Mouse (Mus musculus) kidney, adult 2 months (tissue): Measurements from ENCODE around the gene Rnf207. TPM values are rescaled to one million over a fixed set of nuclear protein-coding genes. Genes with fewer than 3 reads are reported as not detected.
A peak's percentile ranks its signal among the peaks of the same experiment; 100 is the strongest.

Source experiments
- DNase-seq: peaks from one replicate; pipeline ENCODE4 v3.0.0; 2021
- H3K27ac ChIP-seq: fragments of 200-500 bp; 2 replicates; pipeline ENCODE4 v1.5.1; 2012; ENCODE audit warnings: low read depth, low read length, control low read depth, inconsistent platforms; ENCODE audit not compliant: insufficient read depth
- H3K27me3 ChIP-seq: fragments of 200-500 bp; replicated peaks from 2 replicates; pipeline ENCODE4 v1.6.1; 2012; ENCODE audit warnings: mild to moderate bottlenecking, moderate library complexity, low read length, inconsistent platforms; ENCODE audit not compliant: control insufficient read depth, insufficient read depth
- H3K36me3 ChIP-seq: fragments of 200-500 bp; 2 replicates; pipeline ENCODE4 v1.6.1; 2012; ENCODE audit warnings: mild to moderate bottlenecking, moderate library complexity, low read length, inconsistent platforms; ENCODE audit not compliant: control insufficient read depth, insufficient read depth
- H3K4me1 ChIP-seq: fragments of 200-500 bp; 2 replicates; pipeline ENCODE4 v1.6.1; 2011; ENCODE audit warnings: low read length; ENCODE audit not compliant: control insufficient read depth, insufficient read depth
- H3K4me3 ChIP-seq: fragments of 200-500 bp; 2 replicates; pipeline ENCODE4 v1.5.1; 2011; ENCODE audit warnings: mild to moderate bottlenecking, low read depth, low read length, control low read depth; ENCODE audit not compliant: insufficient read depth
- CTCF ChIP-seq: fragments of 200-500 bp; conservative IDR thresholded peaks from 2 replicates; pipeline ENCODE4 v1.5.1; 2011; ENCODE audit warnings: low read depth, mild to moderate bottlenecking, control low read depth, low read length, moderate library complexity, mixed read lengths; ENCODE audit not compliant: insufficient read depth, insufficient read length
- POLR2A ChIP-seq: fragments of 200-500 bp; IDR thresholded peaks from one replicate; pipeline ENCODE4 v1.6.1; 2011; ENCODE audit warnings: low read depth, low read length, control low read depth
- WGBS: fragments of 180-500 bp; shearing (Covaris S2); methylation state at CpG from one replicate; pipeline ENCODE4 v1.1.7; 2018; 5-methylcytosine and 5-hydroxymethylcytosine counted together
- polyA plus RNA-seq: library from polyadenylated mRNA; depleted of rRNA; stranded (reverse); fragments of >200 nt; gene quantifications from 2 replicates; pipeline ENCODE4 v1.2.3, GENCODE M21; 2012

Gene Rnf207
- polyA plus RNA-seq, 1 experiment: 0.19 TPM

DNA sequence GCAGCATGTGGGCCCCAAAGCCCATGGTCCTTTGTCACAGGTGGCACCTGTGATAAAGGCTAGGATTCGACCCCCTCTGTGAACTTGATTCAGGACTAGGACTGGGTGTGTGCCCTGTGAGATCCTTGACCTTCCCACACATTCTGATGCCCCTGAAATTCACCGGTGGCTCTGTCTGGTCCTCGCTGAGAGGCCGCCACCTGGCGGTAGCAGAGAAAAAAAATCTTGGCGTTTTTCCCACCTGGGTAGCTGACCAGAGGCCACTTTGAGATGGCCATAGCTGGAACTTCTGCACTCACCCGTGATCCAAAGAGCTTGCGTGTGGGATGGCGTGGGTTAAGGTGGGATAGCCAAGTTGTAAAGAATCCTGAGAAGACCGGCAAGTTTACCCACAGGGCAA is 33.3 kb downstream of the Rnf207 start:
- Histone ChIP-seq H3K27me3 (no peaks in the 10 kb centered on the region), H3K27ac (no peak overlapping the region), H3K36me3 (no peaks in the 10 kb centered on the region), H3K4me3 (no peak overlapping the region), H3K4me1 (no peaks in the 10 kb centered on the region)
- peak; percentile 84 for DNase-seq
- WGBS: 3% methylated on average over 10 of the region's 10 CpGs
- TF ChIP-seq CTCF (peak; percentile 67), POLR2A (no peak)

DNA sequence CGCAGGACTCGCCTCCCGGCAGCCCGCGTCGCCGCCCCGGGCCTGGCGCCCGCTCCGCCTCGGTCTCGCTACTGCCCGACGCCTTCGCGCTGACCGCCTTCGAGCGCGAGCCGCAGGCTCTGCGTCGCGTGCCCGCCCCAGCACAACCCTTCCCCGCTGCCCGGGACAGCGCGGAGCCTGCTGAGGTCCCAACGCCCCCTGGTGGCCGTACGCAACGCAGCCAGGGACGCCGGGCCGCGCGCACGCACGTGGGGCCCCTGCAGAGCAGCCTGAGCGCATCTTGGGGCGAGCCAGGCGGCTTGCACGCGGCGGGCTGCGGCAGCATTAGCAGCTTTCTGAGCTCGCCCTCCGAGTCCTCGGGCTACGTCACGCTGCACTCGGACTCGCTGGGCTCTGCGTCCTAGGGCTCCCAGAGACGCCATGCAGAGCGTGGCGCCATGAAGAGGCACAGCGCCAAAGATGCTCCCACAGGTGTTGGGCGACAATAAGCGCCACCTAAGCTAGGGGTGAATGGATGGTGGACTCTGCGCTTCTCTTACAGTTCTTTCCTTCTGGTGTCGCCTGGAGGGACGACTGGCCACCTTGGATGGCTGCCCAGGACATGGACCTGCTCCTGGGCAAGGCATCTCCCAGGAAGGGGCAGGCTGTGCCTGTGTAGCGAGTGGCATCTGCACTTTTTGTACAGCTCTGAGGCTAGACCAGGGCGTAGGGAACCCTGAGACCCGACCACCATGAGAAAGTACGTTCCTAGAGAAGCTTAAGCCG is 35.4 kb downstream of the Rnf207 start:
- Histone ChIP-seq H3K27me3 (no peaks in the 10 kb centered on the region), H3K4me3 (no peak overlapping the region), H3K36me3 (no peaks in the 10 kb centered on the region), H3K4me1 (no peaks in the 10 kb centered on the region), H3K27ac (no peak overlapping the region)
- WGBS: 9% methylated on average over 70 of the region's 70 CpGs
- TF ChIP-seq POLR2A (no peak), CTCF (peak; percentile 74)
- DNase-seq: peak; percentile 81

DNA sequence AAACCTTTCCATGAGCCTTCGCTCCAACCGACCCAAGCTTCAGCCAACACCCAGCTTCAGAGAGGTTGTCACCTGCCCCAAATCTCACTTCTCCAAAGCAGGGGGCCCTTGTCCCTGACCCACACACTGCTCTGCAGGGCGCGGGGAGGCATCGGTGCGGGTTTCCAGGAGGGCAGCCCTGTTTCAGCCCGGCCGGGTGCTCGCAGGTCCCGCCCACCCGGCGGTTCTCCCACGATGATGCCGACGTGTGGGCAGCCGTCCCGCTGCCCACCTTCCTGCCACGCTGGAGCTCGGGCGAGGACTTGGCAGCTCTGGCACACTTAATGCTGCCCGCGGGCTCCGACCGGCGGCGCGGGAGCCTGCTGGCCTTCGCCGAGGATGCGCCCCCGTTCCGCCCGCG is 36.1 kb downstream of the Rnf207 start:
- 15% methylated on average over 34 of the region's 34 CpGs for WGBS
- H3K4me1 ChIP-seq: no peaks in the 10 kb centered on the region
- no peak overlapping the region for H3K27ac ChIP-seq
- no peaks in the 10 kb centered on the region for H3K36me3 ChIP-seq
- DNase-seq: no peak
- no peaks in the 10 kb centered on the region for H3K27me3 ChIP-seq
- TF ChIP-seq CTCF (no peak), POLR2A (no peak)
- no peak overlapping the region for H3K4me3 ChIP-seq

DNA sequence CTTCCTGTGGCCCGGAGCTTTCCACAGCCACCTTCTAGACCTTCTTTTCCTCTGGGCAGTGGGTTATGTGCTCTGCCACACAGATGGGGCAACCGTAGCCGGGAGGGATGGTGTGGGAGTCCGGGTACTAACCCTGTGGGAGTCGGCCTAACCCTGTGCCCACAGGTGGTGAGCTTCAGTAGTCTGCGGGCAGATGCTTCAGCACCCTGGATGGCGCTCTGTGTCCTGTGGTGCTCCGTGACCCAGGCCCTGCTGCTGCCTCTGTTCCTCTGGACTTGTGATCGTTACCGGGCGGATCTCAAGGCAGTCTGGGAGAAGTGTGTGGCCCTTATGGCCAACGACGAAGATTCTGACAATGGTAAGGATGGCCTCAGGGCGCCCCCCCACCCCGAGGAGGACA is 37.2 kb downstream of the Rnf207 start:
- Histone ChIP-seq H3K36me3 (no peaks in the 10 kb centered on the region), H3K4me3 (no peak overlapping the region), H3K4me1 (no peaks in the 10 kb centered on the region), H3K27ac (no peak overlapping the region), H3K27me3 (no peaks in the 10 kb centered on the region)
- TF ChIP-seq POLR2A (no peak), CTCF (no peak)
- 49% methylated on average over 15 of the region's 15 CpGs for WGBS
- DNase-seq: no peak

DNA sequence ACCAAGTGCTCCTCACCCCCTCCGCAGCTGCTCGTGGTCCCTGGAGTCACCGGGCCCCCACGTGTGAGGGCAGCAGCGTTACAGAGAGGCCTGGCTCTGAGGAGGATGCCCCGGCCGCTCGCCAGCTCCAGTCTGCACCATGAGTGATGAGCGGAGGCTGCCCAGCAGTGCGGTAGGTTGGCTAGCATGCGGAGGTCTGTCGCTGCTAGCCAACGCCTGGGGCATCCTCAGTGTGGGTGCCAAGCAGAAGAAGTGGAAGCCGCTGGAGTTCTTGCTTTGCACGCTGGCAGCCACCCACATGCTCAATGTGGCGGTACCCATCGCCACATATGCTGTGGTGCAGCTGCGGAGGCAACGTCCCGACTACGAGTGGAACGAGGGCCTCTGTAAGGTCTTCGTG is 39.8 kb downstream of the Rnf207 start:
- Histone ChIP-seq H3K27ac (no peak overlapping the region), H3K4me3 (no peak overlapping the region), H3K36me3 (no peaks in the 10 kb centered on the region), H3K27me3 (no peaks in the 10 kb centered on the region; the same call in 1 of the 2 replicates), H3K4me1 (no peaks in the 10 kb centered on the region)
- DNase-seq: no peak
- no peak for TF ChIP-seq CTCF
- no peak for TF ChIP-seq POLR2A
- WGBS: 86% methylated on average over 23 of the region's 23 CpGs

DNA sequence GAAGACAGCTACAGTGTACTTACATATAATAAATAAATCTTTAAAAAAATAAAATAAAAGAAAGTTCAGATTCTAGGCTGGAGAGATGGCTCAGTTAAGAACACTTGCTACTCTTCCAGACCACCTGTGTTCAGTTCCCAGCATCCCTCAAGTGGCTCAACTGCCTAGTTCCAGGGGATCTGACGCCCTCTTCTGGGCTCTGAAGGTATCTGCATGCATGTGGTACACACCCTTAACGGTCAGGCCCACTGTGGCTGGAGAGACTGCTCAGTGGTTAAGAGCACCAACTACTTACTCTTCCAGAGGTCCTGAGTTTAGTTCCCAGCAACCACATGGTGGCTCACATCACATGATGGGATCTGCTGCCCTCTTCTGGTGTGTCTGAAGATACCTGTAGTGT is 40.9 kb downstream of the Rnf207 start:
- DNase-seq: no peak
- TF ChIP-seq POLR2A: no peak
- TF ChIP-seq CTCF: no peak
- 71% methylated on average over 2 of the region's 2 CpGs for WGBS
- no peak overlapping the region for H3K27ac ChIP-seq
- no peaks in the 10 kb centered on the region for H3K36me3 ChIP-seq
- no peaks in the 10 kb centered on the region for H3K4me1 ChIP-seq
- H3K27me3 ChIP-seq: no peaks in the 10 kb centered on the region; the same call in 1 of the 2 replicates
- H3K4me3 ChIP-seq: no peak overlapping the region

DNA sequence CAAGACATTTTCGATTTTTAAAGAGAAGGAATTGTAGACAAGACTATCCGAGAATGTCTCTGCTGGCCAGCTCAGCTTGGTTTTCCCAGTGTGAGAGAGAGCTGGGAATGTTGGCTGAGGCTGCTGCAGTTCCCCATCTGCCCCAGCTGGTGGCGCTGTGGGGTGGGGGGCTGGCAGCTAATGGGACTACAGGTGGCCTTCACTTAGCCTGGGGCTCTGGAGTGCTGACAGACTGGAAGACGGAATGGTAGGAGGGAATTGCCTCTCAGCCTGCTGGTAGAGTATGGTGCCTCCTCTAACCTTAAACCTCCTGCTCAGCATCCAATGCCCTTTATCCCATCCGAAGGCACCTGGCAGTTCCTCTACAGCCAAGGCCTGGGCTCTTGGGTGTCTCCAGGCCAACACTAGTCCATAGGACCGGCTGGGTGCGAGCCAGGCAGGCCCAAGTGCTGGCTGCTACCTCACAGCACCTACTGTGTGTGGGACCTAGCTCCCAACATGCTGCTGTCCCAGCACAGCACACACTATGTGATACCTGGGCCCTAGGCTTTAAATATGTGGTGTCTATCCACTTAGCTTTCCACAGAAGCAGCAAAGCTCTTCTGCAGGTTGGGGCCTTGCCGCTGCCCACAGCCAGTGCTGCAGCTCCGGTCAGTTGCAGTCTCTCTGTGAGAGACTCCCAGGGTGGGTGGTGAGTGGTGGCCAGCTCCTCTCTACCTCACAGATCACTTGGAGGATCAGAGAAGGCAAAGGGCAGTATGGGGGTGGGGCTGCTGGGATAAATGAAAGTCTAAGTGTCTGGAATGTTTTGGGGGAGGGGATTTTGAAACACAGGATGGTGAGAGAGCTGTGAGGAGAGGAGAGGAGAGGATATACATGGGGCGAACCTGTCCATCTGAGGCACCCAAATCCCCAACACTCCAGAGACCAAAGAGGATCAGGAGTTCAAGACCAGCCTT is 42.1 kb downstream of the Rnf207 start:
- H3K4me3 ChIP-seq: no peak overlapping the region
- WGBS: 60% methylated on average over 10 of the region's 10 CpGs

More for the DNA sequence above, 42.1 kb downstream of the Rnf207 start:
- no peak overlapping the region for H3K27ac ChIP-seq
- H3K36me3 ChIP-seq: no peaks in the 10 kb centered on the region
- no peaks in the 10 kb centered on the region; the same call in 1 of the 2 replicates for H3K27me3 ChIP-seq
- TF ChIP-seq POLR2A (no peak), CTCF (peak; percentile 58)
- DNase-seq: no peak
- no peaks in the 10 kb centered on the region for H3K4me1 ChIP-seq
